Mouse (Mus musculus): ENCODE measurements around the gene Fam210b.

The Fam210b gene

DNA sequence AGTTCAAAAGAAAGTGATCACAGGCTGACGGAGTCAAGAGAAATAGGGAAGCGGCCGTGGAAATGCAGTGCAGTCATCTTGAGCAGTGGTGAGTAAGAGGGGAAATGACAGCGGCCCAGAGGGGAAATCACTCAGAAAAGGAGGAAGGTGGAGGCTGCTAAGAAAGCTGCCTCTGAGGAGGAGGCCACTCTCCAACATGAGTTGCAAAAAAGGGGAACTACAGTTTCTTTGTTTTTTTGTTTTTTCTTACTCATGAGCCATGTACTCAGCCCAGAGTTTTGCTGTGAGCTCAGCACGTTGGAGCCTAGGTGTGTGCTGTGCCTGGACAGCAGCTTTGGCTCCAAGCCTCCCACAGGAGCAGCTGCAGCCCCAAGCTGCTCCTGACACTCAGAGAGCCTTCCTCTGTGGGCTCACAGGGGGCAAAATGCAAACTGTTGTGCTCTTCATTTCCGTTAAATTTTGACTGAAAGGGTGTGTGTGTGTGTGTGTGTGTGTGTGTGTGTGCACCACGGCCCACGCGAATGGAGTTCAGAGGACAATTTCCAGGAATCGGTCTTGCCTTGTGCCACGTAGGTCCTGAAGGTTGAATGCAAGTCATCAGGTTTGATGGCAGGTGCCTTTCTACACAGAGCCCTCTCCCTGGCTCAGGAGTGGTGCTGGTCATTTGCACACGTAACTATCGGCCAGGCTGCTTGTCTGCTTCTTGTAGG lies 55.9 kb downstream of the Fam210b start:
- peak; percentile 63 for DNase-seq (ENCODE audit: low read depth, low spot score)

DNA sequence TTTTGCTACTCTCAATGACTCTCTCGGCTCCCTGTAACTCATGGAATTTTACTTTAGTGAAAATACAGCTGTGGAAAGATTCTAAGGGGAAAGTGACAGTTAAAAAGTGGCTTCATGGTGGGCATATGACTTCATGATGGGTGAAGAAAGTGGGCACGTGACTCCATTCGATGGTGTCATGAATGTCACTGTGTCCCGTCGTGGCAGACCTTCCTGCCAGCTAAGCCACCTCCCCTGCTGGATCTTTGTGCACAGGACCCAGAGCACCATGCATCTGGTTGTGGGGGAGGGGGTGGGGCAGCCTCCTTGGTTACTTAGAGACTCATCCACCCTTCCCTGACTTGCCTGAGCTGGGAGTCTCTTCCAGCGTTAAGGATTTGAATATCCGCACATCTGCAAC lies 58.9 kb downstream of the Fam210b start:
- DNase-seq (ENCODE audit: low read depth, low spot score) = no peak

DNA sequence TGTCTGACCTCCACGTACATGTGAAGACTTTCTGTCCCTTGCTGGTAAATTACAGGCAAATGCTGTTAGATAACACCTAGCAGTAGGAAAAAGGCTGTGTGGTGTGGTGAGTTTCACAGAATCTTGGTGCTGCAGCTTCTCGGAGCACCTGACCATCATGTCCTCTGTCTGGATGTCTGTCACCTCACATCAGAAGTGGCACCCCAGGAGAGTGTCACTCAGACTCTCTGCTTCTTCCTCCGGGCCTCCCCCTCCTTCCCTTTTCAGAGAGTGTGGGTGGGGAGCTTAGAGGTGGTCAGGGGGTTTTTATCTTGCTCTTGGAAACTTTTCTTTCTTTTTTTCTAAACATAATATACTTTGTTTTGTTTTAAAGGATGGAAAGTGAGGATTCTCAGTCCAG lies 59.6 kb downstream of the Fam210b start:
- no peak for DNase-seq (ENCODE audit: low read depth, low spot score)

All from brain, adult 2 months (tissue).